Comparison of ENCODE assay signal across 15 mouse cellular contexts in the genomic region with DNA sequence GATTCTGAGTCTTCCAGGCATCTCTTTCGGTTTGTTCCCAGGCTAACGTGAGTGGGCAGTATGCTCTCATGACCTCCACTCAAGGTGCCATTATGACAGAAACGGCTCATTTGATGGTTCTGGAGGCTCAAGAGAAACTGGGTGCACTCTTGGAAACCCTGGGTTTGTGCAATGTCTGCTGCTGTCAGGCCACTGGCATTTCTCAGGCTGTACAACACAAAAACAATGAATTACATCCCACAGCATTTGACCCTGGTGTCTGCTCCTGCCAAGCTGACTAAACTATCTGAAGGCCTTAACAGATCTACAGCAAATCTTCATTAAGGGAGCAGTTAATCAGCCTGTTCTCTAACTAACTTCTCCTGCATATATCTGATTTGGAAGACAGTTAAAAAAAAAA.
"Had no signal": no experiment of that assay in that cellular context is flagged by ENCODE, and none has a peak within 500 bp of the region (broad histone marks: within the 10 kb centered on the region; RNA-seq: fewer than 3 reads in every experiment).

No protein-coding gene starts in this region.

- H3K4me3 ChIP-seq: lung, embryonic 15.5 days; megakaryocyte, embryonic 14.5 days; midbrain, embryonic 13.5 days; midbrain, embryonic 15.5 days; neural tube, embryonic 12.5 days; stomach, embryonic 15.5 days had no signal

- DNase-seq: lung, adult 2 months; lung, postnatal 14 days; lung, postnatal 36 days; right cerebral cortex, postnatal 14 days; thymus, adult 2 months; thymus, postnatal 25 days; thymus, postnatal 4 days had no signal

- H3K27ac ChIP-seq: lung, embryonic 15.5 days; macrophage; midbrain, embryonic 13.5 days; midbrain, embryonic 15.5 days; neural tube, embryonic 12.5 days; stomach, embryonic 15.5 days; stomach, postnatal 0 days had no signal
